Mouse (Mus musculus): ENCODE measurements around the gene Ercc8. TPM values are rescaled to one million over a fixed set of nuclear protein-coding genes. Genes with fewer than 3 reads are reported as not detected.

Ercc8 gene
- 3.0 and 4.0 TPM in 2 replicates for polyA plus RNA-seq (2012; rRNA removed; ENCODE audit: low replicate concordance)

DNA sequence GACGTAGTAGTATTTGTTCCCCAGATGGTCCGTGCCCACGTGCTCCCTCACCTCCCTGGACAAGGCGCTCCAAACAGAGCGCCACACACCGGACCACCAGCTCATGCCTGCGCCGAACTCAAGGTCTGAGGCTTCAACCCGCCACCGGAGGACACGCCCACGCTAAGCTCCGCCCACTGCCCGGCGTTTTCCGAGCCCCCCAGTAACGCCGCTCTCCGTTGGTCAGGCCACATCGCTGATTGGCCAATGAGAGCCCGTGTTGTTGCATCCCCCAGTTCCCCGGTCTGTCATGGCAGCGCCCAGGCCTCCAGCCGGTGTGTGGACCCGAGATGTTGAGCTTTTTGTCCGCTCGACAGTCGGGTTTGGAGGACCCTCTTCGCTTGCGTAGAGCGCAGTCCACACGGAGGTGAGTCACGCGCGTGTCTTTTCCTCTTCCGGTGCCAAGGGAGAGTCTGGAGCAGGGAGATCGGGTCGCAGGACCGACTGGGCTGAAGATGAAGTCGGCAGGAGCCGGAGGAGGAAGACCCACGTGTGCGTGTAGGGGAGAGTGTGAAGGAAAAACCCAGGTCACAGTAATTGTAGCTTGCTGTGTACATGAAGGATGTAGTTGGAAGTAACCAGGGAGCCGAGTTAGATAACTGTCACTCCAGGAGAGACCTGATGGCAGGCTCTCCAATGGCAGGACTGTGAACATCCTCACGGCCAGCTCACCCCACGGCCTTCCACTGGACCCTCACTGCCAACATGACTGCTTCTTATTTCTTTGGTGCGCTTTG is at the start of gene Ercc8, which contains the start of gene Ndufaf2:
Gene Ercc8 (plus strand): TSS at position 267 of the 776 bp plus-strand sequence.
Gene Ndufaf2 (minus strand): TSS at position 159 of the 776 bp plus-strand sequence.

DNA sequence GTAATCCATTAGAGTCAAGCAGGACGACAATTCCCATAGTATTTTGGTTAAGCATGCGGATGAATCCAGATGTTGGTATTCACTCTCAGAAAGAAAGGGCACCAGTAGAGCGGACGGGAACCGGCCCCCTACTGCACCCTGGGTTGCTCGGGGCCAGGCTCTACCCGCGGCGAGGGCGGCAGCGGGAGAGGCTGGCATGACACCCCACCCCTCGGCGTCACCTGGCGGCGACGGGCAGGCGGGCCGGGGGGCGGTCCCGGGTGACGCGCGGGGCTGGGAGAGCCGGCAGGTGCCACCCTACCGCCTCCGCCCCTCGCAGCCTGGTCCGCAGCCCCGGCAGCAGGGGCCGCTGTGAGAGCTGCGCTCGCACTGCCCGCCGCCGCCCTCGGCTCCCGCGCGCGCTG is 55.6 kb downstream of the Ercc8 start, which contains the start of gene Elovl7:
Gene Elovl7 (plus strand): TSS at position 324 of the 404 bp plus-strand sequence.

Other genes with a start within 250 kb of the Ercc8 start
- gene Smim15, start 114.3 kb upstream of the Ercc8 start, polyA plus RNA-seq (2012; rRNA removed; ENCODE audit: low replicate concordance): 1.1 and 1.3 TPM in 2 replicates
- 1.5 and 2.6 TPM in 2 replicates for gene Ndufaf2, start 108 bp upstream of the Ercc8 start, polyA plus RNA-seq (2012; rRNA removed; ENCODE audit: low replicate concordance)
- 1.2 and 1.7 TPM in 2 replicates for gene Elovl7, start 55.7 kb downstream of the Ercc8 start, polyA plus RNA-seq (2012; rRNA removed; ENCODE audit: low replicate concordance)
- gene Depdc1b, start 157.6 kb downstream of the Ercc8 start, polyA plus RNA-seq (2012; rRNA removed; ENCODE audit: low replicate concordance): 0.19 and 0.62 TPM in 2 replicates

Data from duodenum, adult 2 months (tissue).